Mouse (Mus musculus): ENCODE data around the gene Gm21985. TPM values are rescaled to one million over a fixed set of nuclear protein-coding genes. Genes with fewer than 3 reads are reported as not detected.

Gene Gm21985
- total and polyA plus RNA-seq, 2 experiments, result not detected

DNA sequence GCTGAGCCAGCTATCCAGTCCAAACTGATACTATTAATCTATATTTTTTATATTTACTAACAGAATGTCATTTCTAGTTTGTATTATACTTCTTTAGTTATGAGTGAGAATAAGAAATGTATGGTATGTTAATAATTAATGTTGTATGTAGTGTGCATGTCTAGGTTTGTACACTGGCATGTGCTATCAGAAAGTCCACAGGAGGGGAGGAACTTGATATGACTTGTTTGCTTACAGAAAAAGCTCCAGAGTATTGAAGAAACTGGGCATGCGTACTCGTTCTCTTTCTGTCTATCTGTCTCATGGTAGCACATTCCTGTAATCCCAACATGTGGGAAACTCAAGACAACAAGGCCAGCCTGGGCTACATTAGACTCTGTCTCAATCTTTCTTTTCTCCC, 52.1 kb downstream of the Gm21985 start:
- Histone ChIP-seq H3K79me2 (ENCODE audit: control insufficient read depth, insufficient read depth, low read length) (no peaks in the 10 kb centered on the region), H3K4me3 (ENCODE audit: insufficient read depth, low read depth, low read length) (no peak overlapping the region), H3K27ac (replicated peaks; ENCODE audit: insufficient read depth, low read depth, low read length) (no peak overlapping the region), H3K27me3 (ENCODE audit: control insufficient read depth, insufficient read depth, low read length) (no peaks in the 10 kb centered on the region), H3K9ac (ENCODE audit: low read depth, low read length) (no peak overlapping the region), H3K4me1 (ENCODE audit: control insufficient read depth, insufficient read depth, low read length) (no peaks in the 10 kb centered on the region), H3K36me3 (ENCODE audit: control insufficient read depth, insufficient read depth, low read length) (no peaks in the 10 kb centered on the region)
- 78% methylated on average over 2 of the region's 2 CpGs for WGBS
- TF ChIP-seq POLR2A (IDR thresholded peaks at IDR 0.05; ENCODE audit: extremely low read depth, insufficient read depth, low read length) (no peak), CTCF (IDR thresholded peaks at IDR 0.05; ENCODE audit: low read depth, low read length) (no peak)
- no peak for DNase-seq (ENCODE audit: extremely low read depth, low read depth, low spot score)

DNA sequence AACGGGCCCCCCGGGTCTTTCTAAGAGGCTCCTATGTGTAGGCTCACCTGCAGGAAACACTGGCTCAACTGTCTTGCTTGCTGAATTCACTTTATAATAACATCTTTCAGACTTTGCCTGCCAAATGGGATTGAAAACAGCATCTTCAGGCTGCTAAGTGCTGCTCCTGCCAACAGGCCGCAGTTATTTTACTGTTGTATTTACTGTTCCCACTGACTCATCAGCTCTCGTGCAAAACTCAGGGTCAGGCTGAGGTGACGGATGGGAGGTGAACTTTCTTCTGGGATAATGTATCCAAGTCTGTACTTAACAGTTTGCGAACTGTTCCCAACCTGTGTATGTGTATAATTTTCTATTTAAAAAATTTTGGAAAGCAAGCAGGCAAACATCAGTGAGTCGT, 52.8 kb downstream of the Gm21985 start:
- 72% methylated on average over 7 of the region's 7 CpGs for WGBS
- Histone ChIP-seq H3K4me3 (ENCODE audit: insufficient read depth, low read depth, low read length) (no peak overlapping the region), H3K4me1 (ENCODE audit: control insufficient read depth, insufficient read depth, low read length) (no peaks in the 10 kb centered on the region), H3K27ac (replicated peaks; ENCODE audit: insufficient read depth, low read depth, low read length) (no peak overlapping the region), H3K79me2 (ENCODE audit: control insufficient read depth, insufficient read depth, low read length) (no peaks in the 10 kb centered on the region), H3K9ac (ENCODE audit: low read depth, low read length) (no peak overlapping the region), H3K27me3 (ENCODE audit: control insufficient read depth, insufficient read depth, low read length) (no peaks in the 10 kb centered on the region), H3K36me3 (ENCODE audit: control insufficient read depth, insufficient read depth, low read length) (no peaks in the 10 kb centered on the region)
- no peak for DNase-seq (ENCODE audit: extremely low read depth, low read depth, low spot score)
- TF ChIP-seq POLR2A (IDR thresholded peaks at IDR 0.05; ENCODE audit: extremely low read depth, insufficient read depth, low read length) (no peak), CTCF (IDR thresholded peaks at IDR 0.05; ENCODE audit: low read depth, low read length) (no peak)

DNA sequence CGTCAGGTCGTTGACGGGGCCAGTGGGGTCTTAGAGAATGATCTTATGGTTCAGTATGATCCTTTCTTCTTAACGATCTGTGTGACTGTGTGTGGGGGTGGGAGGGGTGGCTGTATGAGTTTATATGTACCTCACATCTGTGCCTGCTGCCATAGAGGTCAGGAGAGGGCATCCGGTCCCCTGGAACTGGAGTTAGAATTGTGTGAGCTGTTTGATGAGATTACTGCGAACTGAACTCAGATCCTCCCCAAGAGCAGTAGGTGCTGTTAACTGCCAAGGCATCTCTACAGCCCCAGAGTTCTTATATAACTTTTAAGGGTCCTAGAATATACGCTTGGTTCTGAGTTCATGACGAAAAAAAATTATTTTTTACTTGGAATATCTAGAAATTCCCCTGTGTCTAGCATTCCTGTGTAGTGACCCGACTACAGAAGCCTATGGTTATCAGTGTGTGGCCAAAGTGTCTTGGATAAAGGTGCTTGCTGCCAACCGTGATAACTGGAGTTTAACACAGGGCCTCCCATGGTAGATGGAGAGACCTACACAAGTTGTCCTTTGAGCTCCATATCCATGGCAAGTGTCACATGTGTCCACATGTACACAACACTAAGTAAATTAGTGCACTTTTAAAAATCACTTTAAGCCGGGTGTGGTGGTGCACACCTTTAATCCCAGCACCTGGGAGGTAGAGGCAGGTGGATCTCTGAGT, 62.1 kb downstream of the Gm21985 start:
- H3K4me3 ChIP-seq (ENCODE audit: insufficient read depth, low read depth, low read length), result no peak overlapping the region
- no peak for DNase-seq (ENCODE audit: extremely low read depth, low read depth, low spot score)
- no peaks in the 10 kb centered on the region; the same call in 1 of the 2 replicates for H3K79me2 ChIP-seq (ENCODE audit: control insufficient read depth, insufficient read depth, low read length)
- TF ChIP-seq CTCF (IDR thresholded peaks at IDR 0.05; ENCODE audit: low read depth, low read length) (no peak), POLR2A (IDR thresholded peaks at IDR 0.05; ENCODE audit: extremely low read depth, insufficient read depth, low read length) (no peak)
- no peaks in the 10 kb centered on the region for H3K36me3 ChIP-seq (ENCODE audit: control insufficient read depth, insufficient read depth, low read length)
- WGBS, result 87% methylated on average over 11 of the region's 11 CpGs
- H3K27ac ChIP-seq (replicated peaks; ENCODE audit: insufficient read depth, low read depth, low read length), result no peak overlapping the region
- no peak overlapping the region for H3K9ac ChIP-seq (ENCODE audit: low read depth, low read length)
- H3K4me1 ChIP-seq (ENCODE audit: control insufficient read depth, insufficient read depth, low read length), result no peaks in the 10 kb centered on the region
- no peaks in the 10 kb centered on the region for H3K27me3 ChIP-seq (ENCODE audit: control insufficient read depth, insufficient read depth, low read length)

DNA sequence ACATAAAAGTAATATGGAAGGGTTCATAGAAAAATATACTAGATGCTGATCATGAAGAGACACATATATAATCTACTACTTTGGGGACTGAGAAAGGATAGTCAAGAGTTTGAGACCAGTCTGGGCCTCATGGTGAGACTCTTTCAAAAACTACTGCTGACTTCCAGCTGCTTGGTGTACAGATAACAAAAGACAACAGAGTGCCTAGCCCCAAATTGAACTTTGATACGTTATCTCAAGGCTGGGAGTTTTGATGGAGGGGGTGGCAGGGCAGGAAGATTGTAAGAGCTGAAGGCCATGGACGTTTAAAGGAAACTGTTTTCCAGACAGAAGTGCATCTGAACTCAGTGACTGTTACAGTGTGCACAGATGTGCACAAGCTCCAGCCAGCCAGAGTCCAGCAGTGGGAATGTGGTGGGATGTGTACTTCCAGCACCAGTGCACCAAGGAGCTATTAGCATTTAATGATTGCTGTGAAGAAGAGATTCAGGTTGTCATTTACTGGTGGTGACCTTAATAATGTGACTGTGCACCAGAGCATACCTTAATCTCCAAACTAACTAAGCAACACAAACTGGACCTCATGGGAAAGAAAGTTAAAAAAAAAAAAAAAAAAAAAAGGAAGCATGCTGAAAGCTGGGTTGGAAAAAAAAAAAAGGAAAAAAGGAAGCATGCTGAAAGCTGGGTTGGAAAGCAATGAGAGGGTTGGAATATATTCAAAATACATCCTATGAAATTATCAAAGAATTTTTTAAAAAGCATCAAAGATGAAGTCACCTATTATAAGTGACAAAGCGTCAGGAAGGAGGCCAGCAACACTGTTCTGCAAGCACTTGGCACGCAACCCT, 66.2 kb downstream of the Gm21985 start:
- Histone ChIP-seq H3K4me1 (ENCODE audit: control insufficient read depth, insufficient read depth, low read length) (no peaks in the 10 kb centered on the region), H3K79me2 (ENCODE audit: control insufficient read depth, insufficient read depth, low read length) (no peaks in the 10 kb centered on the region; the same call in 1 of the 2 replicates), H3K27ac (replicated peaks; ENCODE audit: insufficient read depth, low read depth, low read length) (no peak overlapping the region), H3K9ac (ENCODE audit: low read depth, low read length) (no peak overlapping the region), H3K36me3 (ENCODE audit: control insufficient read depth, insufficient read depth, low read length) (peaks cover 24% of the 10 kb centered on the region), H3K27me3 (ENCODE audit: control insufficient read depth, insufficient read depth, low read length) (no peaks in the 10 kb centered on the region), H3K4me3 (ENCODE audit: insufficient read depth, low read depth, low read length) (no peak overlapping the region)
- DNase-seq (ENCODE audit: extremely low read depth, low read depth, low spot score), result no peak
- 58% methylated on average over 4 of the region's 4 CpGs for WGBS
- no peak for TF ChIP-seq POLR2A (IDR thresholded peaks at IDR 0.05; ENCODE audit: extremely low read depth, insufficient read depth, low read length)
- no peak for TF ChIP-seq CTCF (IDR thresholded peaks at IDR 0.05; ENCODE audit: low read depth, low read length)

DNA sequence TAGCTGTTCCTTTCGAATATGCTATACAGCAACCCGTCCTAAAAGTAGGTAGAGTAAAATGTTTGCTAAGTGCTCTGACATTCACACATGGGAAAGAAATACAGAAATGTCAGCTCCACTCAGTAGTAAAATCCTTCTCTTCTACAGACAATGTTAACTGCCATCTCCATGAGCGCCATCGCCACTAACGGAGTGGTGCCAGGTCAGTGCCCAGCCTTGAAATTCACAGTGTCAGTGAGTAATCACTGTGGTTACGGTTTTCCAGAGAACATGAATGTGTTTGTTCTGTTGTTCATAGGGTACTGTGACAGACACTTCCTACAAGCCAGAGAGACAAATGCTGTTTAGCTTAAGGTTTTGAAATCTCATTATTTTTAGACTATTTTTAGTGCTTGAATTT, 71.1 kb downstream of the Gm21985 start:
- no peak overlapping the region for H3K9ac ChIP-seq (ENCODE audit: low read depth, low read length)
- no peak overlapping the region for H3K4me3 ChIP-seq (ENCODE audit: insufficient read depth, low read depth, low read length)
- TF ChIP-seq POLR2A (IDR thresholded peaks at IDR 0.05; ENCODE audit: extremely low read depth, insufficient read depth, low read length) (no peak), CTCF (IDR thresholded peaks at IDR 0.05; ENCODE audit: low read depth, low read length) (no peak)
- H3K27me3 ChIP-seq (ENCODE audit: control insufficient read depth, insufficient read depth, low read length), result no peaks in the 10 kb centered on the region
- no peak for DNase-seq (ENCODE audit: extremely low read depth, low read depth, low spot score)
- WGBS, result 95% methylated on average over 6 of the region's 6 CpGs
- H3K36me3 ChIP-seq (ENCODE audit: control insufficient read depth, insufficient read depth, low read length), result peaks cover 37% of the 10 kb centered on the region
- H3K4me1 ChIP-seq (ENCODE audit: control insufficient read depth, insufficient read depth, low read length), result no peaks in the 10 kb centered on the region
- H3K79me2 ChIP-seq (ENCODE audit: control insufficient read depth, insufficient read depth, low read length), result no peaks in the 10 kb centered on the region; the same call in 1 of the 2 replicates
- no peak overlapping the region for H3K27ac ChIP-seq (replicated peaks; ENCODE audit: insufficient read depth, low read depth, low read length)
